Mouse (Mus musculus) kidney, postnatal 25 days (tissue): ENCODE results near the gene Sema3f.

ENCODE experiments used
- DNase-seq, 2 experiments: peaks; one replicate each; pipeline ENCODE4 v3.0.0; 2021; ENCODE audit warnings: mixed read lengths in 2 of 2

Gene Sema3f

GRCm38 (mm10) chr9:107709697-107710483, at the start of gene Sema3f:
TSS of gene Sema3f (minus strand) at chr9:107710475.
- DNase-seq: peak; percentile 86 to 93

- DNase-seq: no peak
These were observed 49.3 kb upstream of the Sema3f start for GRCm38 (mm10) chr9:107759593-107759992.

GRCm38 (mm10) chr9:107750378-107750777, 40.1 kb upstream of the Sema3f start:
- DNase-seq: no peak

GRCm38 (mm10) chr9:107748063-107748462, 37.8 kb upstream of the Sema3f start:
- no peak for DNase-seq

- no peak for DNase-seq
These were observed 37.0 kb upstream of the Sema3f start for GRCm38 (mm10) chr9:107747310-107747709.

- DNase-seq: no peak
These were observed 36.4 kb upstream of the Sema3f start for GRCm38 (mm10) chr9:107746679-107747078.

GRCm38 (mm10) chr9:107744061-107744460, 33.8 kb upstream of the Sema3f start:
- DNase-seq: no peak

GRCm38 (mm10) chr9:107738841-107739202, 28.5 kb upstream of the Sema3f start:
- peak; percentile 54 to 69 for DNase-seq

- peak; percentile 84 to 94 for DNase-seq
These were observed 28.0 kb upstream of the Sema3f start for GRCm38 (mm10) chr9:107738020-107738840.

GRCm38 (mm10) chr9:107736185-107736485, 25.9 kb upstream of the Sema3f start:
- peak in 1 of 2 experiments; percentile 60 for DNase-seq

- no peak for DNase-seq
These were observed 25.3 kb upstream of the Sema3f start for GRCm38 (mm10) chr9:107735356-107736184.

GRCm38 (mm10) chr9:107734567-107734971, 24.3 kb upstream of the Sema3f start:
- no peak for DNase-seq

- no peak for DNase-seq
These were observed 19.4 kb upstream of the Sema3f start for GRCm38 (mm10) chr9:107729709-107730108.

- no peak for DNase-seq
These were observed 18.8 kb upstream of the Sema3f start for GRCm38 (mm10) chr9:107728919-107729670.

GRCm38 (mm10) chr9:107727041-107727440, 16.8 kb upstream of the Sema3f start:
- peak in 1 of 2 experiments; percentile 56 for DNase-seq

GRCm38 (mm10) chr9:107724796-107725195, 14.5 kb upstream of the Sema3f start:
- no peak for DNase-seq

- DNase-seq: peak; percentile 73 to 88
These were observed 13.7 kb upstream of the Sema3f start for GRCm38 (mm10) chr9:107723794-107724531.

- DNase-seq: no peak
These were observed 13.0 kb upstream of the Sema3f start for GRCm38 (mm10) chr9:107723292-107723691.

GRCm38 (mm10) chr9:107718781-107719540, 8.7 kb upstream of the Sema3f start:
- no peak for DNase-seq

GRCm38 (mm10) chr9:107716951-107717350, 6.7 kb upstream of the Sema3f start:
- DNase-seq: no peak

GRCm38 (mm10) chr9:107715632-107716031, 5.4 kb upstream of the Sema3f start:
- no peak for DNase-seq
